Mouse (Mus musculus) limb, embryonic 13.5 days (tissue): ENCODE results near the gene 1110008P14Rik. TPM values are rescaled to one million over a fixed set of nuclear protein-coding genes. Genes with fewer than 3 reads are reported as not detected.

ENCODE experiments used
- ATAC-seq: fragments of 200-750 bp; cut with Nextera tagmentation; 2 replicates; pipeline ENCODE4 v1.8.0; 2017; ENCODE audit warnings: low read depth, moderate number of reproducible peaks, moderate TSS enrichment; ENCODE audit not compliant: low FRiP score
- H3K27ac ChIP-seq: fragments of 300-500 bp; sonication (generic); 2 replicates; pipeline ENCODE4 v1.5.1; 2015; ENCODE audit warnings: inconsistent platforms, mild to moderate bottlenecking, moderate library complexity
- H3K27me3 ChIP-seq: fragments of 300-500 bp; sonication (generic); 2 replicates; pipeline ENCODE4 v1.6.1; 2015; ENCODE audit warnings: mild to moderate bottlenecking, inconsistent platforms
- H3K36me3 ChIP-seq: fragments of 300-500 bp; sonication (generic); 2 replicates; pipeline ENCODE4 v1.6.1; 2015; ENCODE audit warnings: inconsistent platforms, mild to moderate bottlenecking, moderate library complexity
- H3K4me1 ChIP-seq: fragments of 300-500 bp; sonication (generic); 2 replicates; pipeline ENCODE4 v1.6.1; 2015; ENCODE audit warnings: inconsistent platforms
- H3K4me2 ChIP-seq: fragments of 300-500 bp; sonication (generic); replicated peaks from 2 replicates; pipeline ENCODE4 v1.6.1; 2015; ENCODE audit warnings: inconsistent platforms, mild to moderate bottlenecking, moderate library complexity
- H3K4me3 ChIP-seq: fragments of 300-500 bp; sonication (generic); 2 replicates; pipeline ENCODE4 v1.5.1; 2015; ENCODE audit warnings: moderate library complexity, mild to moderate bottlenecking, inconsistent platforms
- H3K9ac ChIP-seq: fragments of 300-500 bp; sonication (generic); 2 replicates; pipeline ENCODE4 v1.6.1; 2015; ENCODE audit warnings: mild to moderate bottlenecking, inconsistent platforms
- H3K9me3 ChIP-seq: fragments of 300-500 bp; sonication (generic); 2 replicates; pipeline ENCODE4 v1.6.1; 2016; ENCODE audit warnings: inconsistent platforms
- WGBS: fragments of 180-500 bp; shearing (Covaris S2); methylation state at CpG from one replicate; pipeline ENCODE4 v1.1.7; 2015; 5-methylcytosine and 5-hydroxymethylcytosine counted together
- polyA plus RNA-seq: library from polyadenylated mRNA; unstranded; fragments of >200 nt; fragmentation: Nextera tagmentation; extraction: Ambion mirVana; gene quantifications from 2 replicates; pipeline ENCODE4 v1.2.1, GENCODE M21; 2015

The 1110008P14Rik gene
- polyA plus RNA-seq, 1 experiment from 2014 or later, result 48.7 TPM

DNA sequence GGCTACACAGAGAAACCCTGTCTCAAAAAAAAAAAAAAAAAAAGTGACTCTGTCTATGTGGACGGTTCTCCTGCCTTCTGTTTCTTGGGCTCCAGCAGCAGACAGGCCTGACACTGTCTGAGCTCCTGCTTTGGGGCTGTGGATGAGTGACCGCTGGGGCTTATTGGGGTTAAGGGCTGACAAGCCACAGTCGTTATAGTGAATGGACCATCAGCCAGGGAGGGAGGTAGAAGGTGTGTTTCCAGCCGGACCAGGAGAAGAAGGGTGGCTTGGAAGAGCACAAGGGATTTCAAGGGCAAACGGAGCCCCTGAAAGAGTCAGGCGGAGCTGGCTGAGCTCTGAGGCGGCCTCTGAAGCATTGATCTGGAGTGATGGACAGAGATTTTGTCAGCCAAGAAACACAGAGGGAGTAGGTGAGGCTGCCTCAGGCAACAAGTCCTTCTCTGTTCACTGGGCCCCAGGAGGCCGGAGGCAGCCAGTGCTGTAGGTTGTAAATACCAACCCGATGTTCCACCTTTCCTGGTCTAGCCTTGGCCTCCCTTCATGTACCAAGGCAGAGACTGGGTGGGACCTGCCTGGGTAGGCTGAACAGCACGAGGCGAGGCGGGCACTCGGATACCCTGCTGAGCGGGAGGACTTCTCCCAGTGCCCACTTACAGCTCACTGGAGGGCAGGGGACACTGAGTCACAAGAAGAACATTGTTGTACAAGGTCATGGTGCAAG lies 37.0 kb downstream of the 1110008P14Rik start:
- peaks cover 57% of the 10 kb centered on the region for H3K36me3 ChIP-seq
- H3K27ac ChIP-seq, result no peak overlapping the region; the same call in 1 of the 2 replicates

DNA sequence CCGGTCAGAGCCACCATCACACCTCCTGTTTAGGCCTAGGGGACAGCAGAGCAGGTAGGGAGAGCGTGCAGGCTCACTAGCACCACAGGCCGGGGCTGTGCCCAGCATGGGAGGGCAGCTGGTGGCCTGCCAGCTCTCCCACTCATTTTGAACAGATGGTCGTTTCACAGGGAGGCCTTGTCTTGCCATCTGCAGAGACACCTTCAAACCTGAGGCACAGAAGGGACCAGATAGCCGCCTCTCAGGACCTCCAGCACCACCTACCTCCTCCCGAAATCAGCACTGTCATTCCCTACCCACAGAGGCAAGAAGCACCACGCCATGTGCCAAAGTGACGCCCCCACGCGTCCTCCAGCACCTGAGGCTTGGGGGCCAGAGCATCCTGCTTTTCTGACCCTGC lies 37.7 kb downstream of the 1110008P14Rik start:
- Histone ChIP-seq H3K4me3 (no peak overlapping the region), H3K9me3 (no peaks in the 10 kb centered on the region), H3K9ac (no peak overlapping the region), H3K4me1 (0 out of 2 replicates have a peak, but pooled peaks cover 9% of the 10 kb centered on the region), H3K27me3 (no peaks in the 10 kb centered on the region), H3K4me2 (no peak overlapping the region), H3K27ac (peak overlapping the region; percentile 6; the same call in 1 of the 2 replicates), H3K36me3 (peaks cover 64% of the 10 kb centered on the region)
- WGBS, result 78% methylated on average over 10 of the region's 10 CpGs
- no peak for ATAC-seq

More for the DNA sequence above, 37.0 kb downstream of the 1110008P14Rik start:
- WGBS, result 67% methylated on average over 14 of the region's 14 CpGs
- no peaks in the 10 kb centered on the region for H3K27me3 ChIP-seq
- no peak for ATAC-seq
- H3K9ac ChIP-seq, result no peak overlapping the region
- no peak overlapping the region for H3K4me3 ChIP-seq
- no peaks in the 10 kb centered on the region for H3K9me3 ChIP-seq
- peaks cover 13% of the 10 kb centered on the region for H3K4me1 ChIP-seq
- H3K4me2 ChIP-seq, result no peak overlapping the region

DNA sequence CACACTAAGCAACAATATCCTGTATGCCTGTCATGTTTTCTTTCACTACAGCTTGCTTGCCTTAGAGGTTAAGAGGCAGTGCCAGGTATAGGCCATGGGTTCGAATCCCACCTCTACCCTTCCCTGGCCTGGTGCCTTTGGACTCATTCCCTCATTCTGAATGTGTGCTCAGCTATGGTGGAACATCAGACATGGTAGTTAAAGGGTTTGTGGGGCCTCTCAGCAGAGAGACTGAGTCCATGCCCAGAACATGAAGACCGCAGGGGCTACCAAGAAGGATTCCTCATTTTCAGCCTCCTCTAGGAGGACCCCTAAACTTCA lies 38.4 kb downstream of the 1110008P14Rik start:
- Histone ChIP-seq H3K4me3 (no peak overlapping the region), H3K9ac (no peak overlapping the region), H3K27me3 (no peaks in the 10 kb centered on the region), H3K27ac (no peak overlapping the region), H3K36me3 (peaks cover 62% of the 10 kb centered on the region), H3K4me1 (0 out of 2 replicates have a peak, but pooled peaks cover 9% of the 10 kb centered on the region), H3K4me2 (no peak overlapping the region), H3K9me3 (no peaks in the 10 kb centered on the region)
- WGBS, result 88% methylated on average over 2 of the region's 2 CpGs
- ATAC-seq, result no peak

DNA sequence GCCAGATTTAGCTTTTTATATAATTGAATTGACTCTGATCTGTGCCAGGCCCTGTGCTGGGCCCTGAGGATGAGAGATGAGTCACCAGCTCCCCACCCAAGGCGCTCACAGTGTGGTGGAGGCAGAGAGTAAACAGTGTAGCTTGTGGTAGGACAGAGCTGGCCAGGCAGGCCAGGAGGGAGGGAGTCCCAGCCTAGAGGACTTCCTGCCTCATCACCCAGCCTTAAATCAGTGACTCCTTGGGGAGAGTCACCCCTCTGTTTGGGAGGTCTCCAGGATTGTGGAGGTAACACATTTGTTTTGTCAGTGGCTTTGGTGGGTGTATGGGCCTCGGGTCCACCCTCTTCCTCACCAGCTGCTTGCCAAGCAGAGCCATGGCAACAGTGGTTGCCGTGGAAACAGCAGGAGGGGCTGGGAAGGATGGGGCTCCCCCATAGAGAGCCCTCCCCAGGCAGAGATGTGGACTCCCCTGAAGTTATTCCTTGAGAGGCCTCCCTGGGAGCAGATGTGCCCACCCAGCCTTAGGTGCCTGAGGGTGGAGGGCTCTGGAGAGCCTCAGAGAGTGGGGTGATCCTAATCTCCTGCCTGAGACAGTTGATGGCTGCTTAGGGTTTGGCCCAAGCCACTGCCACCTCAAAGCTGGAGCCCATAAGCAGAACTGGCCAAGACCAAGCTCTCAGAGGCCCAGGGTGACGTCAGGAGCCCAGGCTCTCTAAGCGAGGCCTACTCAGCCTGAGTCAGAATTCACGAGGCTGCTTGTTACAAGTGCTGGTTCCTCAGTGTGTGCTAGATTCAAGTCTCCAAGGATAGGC lies 39.0 kb downstream of the 1110008P14Rik start:
- Histone ChIP-seq H3K9me3 (no peaks in the 10 kb centered on the region), H3K27me3 (no peaks in the 10 kb centered on the region), H3K4me2 (no peak overlapping the region), H3K4me1 (0 out of 2 replicates have a peak, but pooled peaks cover 9% of the 10 kb centered on the region), H3K27ac (no peak overlapping the region; the same call in 1 of the 2 replicates), H3K36me3 (peaks cover 62% of the 10 kb centered on the region), H3K9ac (no peak overlapping the region), H3K4me3 (no peak overlapping the region)
- WGBS, result 70% methylated on average over 6 of the region's 6 CpGs
- ATAC-seq, result no peak

DNA sequence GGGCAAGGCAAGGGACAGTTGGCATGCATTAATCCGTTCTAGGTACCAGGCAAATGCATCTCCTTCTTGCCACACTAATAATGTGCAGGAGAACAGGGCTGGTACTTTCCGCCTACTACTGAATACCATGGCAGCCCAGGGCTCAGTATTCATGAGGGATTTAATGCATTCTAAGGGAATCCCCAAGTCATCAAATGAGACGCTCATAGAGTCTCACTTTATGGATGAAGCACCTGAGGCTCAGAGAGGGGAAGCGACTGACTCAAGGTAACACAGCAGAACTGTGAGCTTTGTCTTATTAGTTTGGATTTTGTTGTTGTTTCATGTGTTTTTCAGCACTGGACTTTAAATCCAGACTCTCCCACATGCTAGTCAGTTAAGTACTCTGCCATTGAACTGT lies 39.7 kb downstream of the 1110008P14Rik start:
- no peaks in the 10 kb centered on the region for H3K27me3 ChIP-seq
- H3K9me3 ChIP-seq, result no peaks in the 10 kb centered on the region
- H3K4me3 ChIP-seq, result no peak overlapping the region
- no peak overlapping the region; the same call in 1 of the 2 replicates for H3K27ac ChIP-seq
- 87% methylated on average over 4 of the region's 4 CpGs for WGBS
- no peak overlapping the region for H3K4me2 ChIP-seq
- H3K4me1 ChIP-seq, result 0 out of 2 replicates have a peak, but pooled peaks cover 9% of the 10 kb centered on the region
- no peak overlapping the region for H3K9ac ChIP-seq
- H3K36me3 ChIP-seq, result peaks cover 64% of the 10 kb centered on the region
- no peak for ATAC-seq

DNA sequence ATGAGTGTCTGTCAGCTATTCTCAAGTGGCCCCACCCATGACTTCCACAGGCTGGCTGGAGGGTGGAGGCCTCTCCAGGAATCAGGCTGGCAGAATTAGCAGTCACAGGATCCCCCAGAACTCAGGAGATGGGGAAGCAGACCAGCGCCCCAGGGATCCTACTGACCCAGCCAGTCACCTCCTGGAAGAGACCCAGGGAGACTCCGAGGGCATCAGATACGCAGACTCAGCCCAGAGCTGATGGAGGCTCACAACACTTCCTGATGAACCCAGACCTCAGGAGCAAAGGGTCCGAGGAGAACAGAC lies 40.2 kb downstream of the 1110008P14Rik start:
- WGBS, result 93% methylated on average over 4 of the region's 4 CpGs
- Histone ChIP-seq H3K4me2 (no peak overlapping the region), H3K4me1 (0 out of 2 replicates have a peak, but pooled peaks cover 9% of the 10 kb centered on the region), H3K9ac (no peak overlapping the region), H3K4me3 (no peak overlapping the region), H3K36me3 (peaks cover 64% of the 10 kb centered on the region), H3K27ac (no peak overlapping the region), H3K9me3 (no peaks in the 10 kb centered on the region), H3K27me3 (no peaks in the 10 kb centered on the region)
- ATAC-seq, result no peak

DNA sequence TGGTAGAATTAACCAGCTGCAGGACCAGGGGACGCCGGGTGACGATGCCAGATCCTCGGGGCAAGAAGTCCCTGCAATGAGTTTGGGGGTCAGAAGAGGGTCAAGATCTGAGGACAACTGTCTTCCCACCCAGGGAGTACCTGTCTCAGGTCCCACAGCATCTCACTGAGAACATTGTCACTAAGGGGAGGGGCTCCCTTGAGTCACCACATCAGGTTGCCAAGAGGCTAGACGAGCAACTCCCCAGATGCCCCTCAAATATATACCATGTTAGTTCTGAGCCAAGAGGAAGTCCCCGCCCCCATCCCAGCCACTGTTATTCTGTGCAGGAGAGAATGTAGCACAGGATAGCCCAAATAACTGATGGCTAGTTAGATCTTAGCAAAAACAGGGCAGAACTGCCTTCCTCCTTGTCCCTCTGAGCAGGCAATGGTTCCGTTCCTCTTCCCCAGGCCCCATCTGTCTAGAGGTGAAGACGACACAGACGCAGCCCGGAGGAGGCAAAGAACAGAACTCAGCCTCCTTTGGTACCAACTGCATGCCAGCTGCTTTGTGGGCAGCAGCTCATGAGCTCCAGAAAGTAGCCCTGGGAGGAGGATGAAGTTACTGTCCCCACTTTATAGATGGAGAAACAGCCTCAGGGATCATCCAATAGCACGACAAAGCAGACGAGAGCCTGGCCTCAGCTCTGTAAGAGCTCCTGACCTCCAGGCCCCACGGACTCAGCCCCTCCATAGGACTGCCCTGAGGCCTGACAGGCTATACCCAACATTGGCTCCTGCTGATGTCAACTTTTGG lies 40.7 kb downstream of the 1110008P14Rik start:
- Histone ChIP-seq H3K36me3 (peaks cover 67% of the 10 kb centered on the region), H3K4me3 (no peak overlapping the region), H3K9ac (no peak overlapping the region), H3K4me2 (no peak overlapping the region), H3K9me3 (no peaks in the 10 kb centered on the region), H3K27ac (no peak overlapping the region), H3K27me3 (no peaks in the 10 kb centered on the region), H3K4me1 (0 out of 2 replicates have a peak, but pooled peaks cover 9% of the 10 kb centered on the region)
- no peak for ATAC-seq
- WGBS, result 78% methylated on average over 13 of the region's 13 CpGs

DNA sequence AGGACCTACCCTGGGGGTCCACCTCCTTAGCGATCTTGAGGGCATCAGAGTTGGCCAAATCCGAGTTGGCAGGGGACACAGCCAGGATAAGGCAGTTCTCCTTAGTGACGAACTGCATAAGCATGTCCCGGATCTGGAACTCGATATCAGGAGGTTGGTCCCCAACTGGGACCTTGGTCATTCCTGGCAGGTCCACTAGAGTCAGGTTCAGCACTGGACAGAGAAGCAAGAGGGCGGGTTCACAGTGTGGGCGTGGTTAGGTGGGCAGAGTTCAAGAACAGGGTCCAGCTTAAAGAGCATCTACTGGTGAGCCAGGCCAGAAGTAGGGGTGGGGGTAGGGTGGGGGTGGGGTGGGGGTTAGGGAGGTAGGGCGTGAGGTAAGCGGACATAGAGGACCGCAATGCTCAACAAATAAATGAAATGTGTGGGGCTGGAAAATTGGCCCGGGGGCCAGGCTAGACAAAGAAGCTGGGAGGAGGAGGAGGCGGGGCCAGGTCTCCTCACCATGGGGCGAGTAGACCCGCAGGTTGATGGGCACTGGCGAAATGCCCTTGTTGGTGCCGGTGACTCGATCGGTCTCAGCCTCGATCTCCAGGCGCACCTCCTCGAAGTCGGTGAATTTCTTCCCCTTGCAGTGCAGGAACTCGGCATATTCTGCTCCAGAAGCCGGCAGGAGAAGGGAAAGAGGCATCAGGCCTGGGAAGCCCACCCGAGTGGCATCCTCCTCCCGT lies 41.7 kb downstream of the 1110008P14Rik start:
- Histone ChIP-seq H3K36me3 (peaks cover 74% of the 10 kb centered on the region), H3K9ac (no peak overlapping the region), H3K27me3 (no peaks in the 10 kb centered on the region), H3K4me3 (no peak overlapping the region), H3K4me2 (no peak overlapping the region), H3K27ac (no peak overlapping the region), H3K9me3 (no peaks in the 10 kb centered on the region), H3K4me1 (0 out of 2 replicates have a peak, but pooled peaks cover 9% of the 10 kb centered on the region)
- WGBS, result 47% methylated on average over 26 of the region's 26 CpGs
- ATAC-seq, result no peak

DNA sequence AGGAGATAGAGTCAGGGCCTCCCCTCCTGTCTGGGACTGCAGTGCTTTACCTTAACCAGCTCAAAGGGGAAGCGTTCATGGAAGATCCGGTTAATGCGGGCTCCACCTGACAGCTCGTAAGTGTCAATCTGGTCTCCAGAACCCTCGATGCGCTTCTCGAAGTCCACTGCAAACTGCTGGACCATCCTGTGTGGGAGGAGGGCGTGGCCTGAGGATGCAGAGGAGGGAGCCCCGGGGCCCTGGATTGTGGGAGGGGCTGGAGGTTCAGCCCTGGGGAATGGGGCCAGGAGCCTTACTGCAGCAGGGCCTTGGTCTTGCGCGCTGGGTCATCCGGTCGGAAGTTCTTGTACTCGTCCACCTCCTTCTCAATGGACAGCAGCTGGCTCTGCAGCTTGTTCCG lies 45.9 kb downstream of the 1110008P14Rik start:
- no peaks in the 10 kb centered on the region for H3K9me3 ChIP-seq
- H3K27ac ChIP-seq, result no peak overlapping the region
- H3K36me3 ChIP-seq, result peaks cover 94% of the 10 kb centered on the region
- no peaks in the 10 kb centered on the region for H3K27me3 ChIP-seq
- H3K4me1 ChIP-seq, result peaks cover under 1% of the 10 kb centered on the region
- no peak overlapping the region for H3K9ac ChIP-seq
- WGBS, result 55% methylated on average over 15 of the region's 15 CpGs
- no peak overlapping the region for H3K4me3 ChIP-seq
- ATAC-seq, result no peak
- H3K4me2 ChIP-seq, result no peak overlapping the region

DNA sequence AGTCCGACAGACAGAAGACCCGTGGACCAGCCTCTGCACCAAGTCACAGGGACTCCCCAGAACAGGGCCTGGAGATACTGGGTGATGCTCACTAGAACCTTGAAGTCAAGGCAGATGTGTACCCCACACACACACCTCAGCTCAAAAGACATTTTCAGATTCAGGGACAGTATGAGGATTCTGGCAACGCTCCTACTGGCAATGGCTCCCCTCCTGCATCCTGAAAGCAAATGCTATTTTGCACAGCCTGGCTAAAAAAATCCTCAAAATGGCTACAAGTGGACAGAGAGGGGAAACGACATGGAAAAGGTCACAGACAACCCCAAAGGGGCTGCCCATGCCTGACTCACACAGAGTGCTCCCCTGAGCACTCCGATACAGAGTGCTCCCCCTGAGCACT lies 49.6 kb downstream of the 1110008P14Rik start:
- H3K27ac ChIP-seq, result no peak overlapping the region
- peaks cover 34% of the 10 kb centered on the region for H3K4me1 ChIP-seq
- ATAC-seq, result no peak
- peaks cover 71% of the 10 kb centered on the region for H3K36me3 ChIP-seq
- H3K9me3 ChIP-seq, result no peaks in the 10 kb centered on the region
- no peak overlapping the region for H3K4me2 ChIP-seq
- H3K27me3 ChIP-seq, result no peaks in the 10 kb centered on the region
- H3K4me3 ChIP-seq, result no peak overlapping the region
- H3K9ac ChIP-seq, result no peak overlapping the region
- 89% methylated on average over 5 of the region's 5 CpGs for WGBS

DNA sequence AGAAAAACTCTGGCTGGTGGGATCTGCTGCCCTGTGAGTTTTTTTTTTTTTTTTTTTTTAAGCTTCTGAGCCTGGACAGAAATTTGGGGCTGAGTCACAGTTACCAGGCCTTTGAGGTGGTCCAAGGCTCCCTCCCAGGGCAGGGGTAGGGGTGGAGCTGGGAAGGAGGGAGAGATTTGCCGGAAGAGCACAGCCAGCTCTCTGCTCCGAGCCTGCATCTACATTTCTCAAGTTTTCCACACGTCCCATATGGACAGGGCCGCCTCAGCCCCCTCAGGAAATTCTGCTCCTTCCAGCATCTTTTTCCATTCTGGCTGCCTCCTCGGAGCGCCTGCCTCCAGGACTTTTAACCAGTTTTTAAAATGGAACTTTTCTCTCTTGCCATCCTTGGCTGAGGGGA lies 52.2 kb downstream of the 1110008P14Rik start:
- H3K9ac ChIP-seq, result peak overlapping the region; percentile 50
- H3K4me1 ChIP-seq, result peaks cover 47% of the 10 kb centered on the region
- 10% methylated on average over 6 of the region's 6 CpGs for WGBS
- H3K4me2 ChIP-seq, result peak overlapping the region; percentile 11
- H3K27me3 ChIP-seq, result no peaks in the 10 kb centered on the region
- H3K9me3 ChIP-seq, result no peaks in the 10 kb centered on the region
- H3K4me3 ChIP-seq, result no peak overlapping the region
- peak; percentile 85 for ATAC-seq
- H3K36me3 ChIP-seq, result peaks cover 68% of the 10 kb centered on the region
- H3K27ac ChIP-seq, result peak overlapping the region; percentile 93
